Mouse (Mus musculus): Measurements from ENCODE around the gene Olfr394. TPM values are rescaled to one million over a fixed set of nuclear protein-coding genes. Genes with fewer than 3 reads are reported as not detected.

Gene Olfr394
- not detected for polyA plus RNA-seq (2017; shearing (Covaris generic))

GRCm38 (mm10) chr11:73890671-73891070 lies at the start of gene Olfr394:
Gene Olfr394 (minus strand): TSS chr11:73890771.

GRCm38 (mm10) chr11:73936377-73936776 lies 45.8 kb upstream of the Olfr394 start, which contains the start of gene Olfr23:
Gene Olfr23 (plus strand): TSS chr11:73936677.

GRCm38 (mm10) chr11:73909199-73909598 lies 18.6 kb upstream of the Olfr394 start, which contains the start of gene Olfr395:
Gene Olfr395 (minus strand): TSS chr11:73909299.

GRCm38 (mm10) chr11:73851354-73851753 lies 39.2 kb downstream of the Olfr394 start, which contains the start of gene Olfr393:
Gene Olfr393 (minus strand): TSS chr11:73851454.

Other genes with a start within 250 kb of the Olfr394 start
- not detected for gene Zfp735, start 202.0 kb downstream of the Olfr394 start, polyA plus RNA-seq (2017; shearing (Covaris generic))
- gene Olfr389, start 110.1 kb downstream of the Olfr394 start, polyA plus RNA-seq (2017; shearing (Covaris generic)) = not detected
- not detected for gene Olfr390, start 107.8 kb downstream of the Olfr394 start, polyA plus RNA-seq (2017; shearing (Covaris generic))
- not detected for gene Olfr391-ps, start 87.7 kb downstream of the Olfr394 start, polyA plus RNA-seq (2017; shearing (Covaris generic))
- gene Olfr392, start 73.7 kb downstream of the Olfr394 start, polyA plus RNA-seq (2017; shearing (Covaris generic)) = 0.27 TPM
- gene Olfr393, start 39.3 kb downstream of the Olfr394 start, polyA plus RNA-seq (2017; shearing (Covaris generic)) = not detected
- not detected for gene Olfr395, start 18.5 kb upstream of the Olfr394 start, polyA plus RNA-seq (2017; shearing (Covaris generic))
- not detected for gene Olfr23, start 45.9 kb upstream of the Olfr394 start, polyA plus RNA-seq (2017; shearing (Covaris generic))
- gene Olfr397, start 70.0 kb upstream of the Olfr394 start, polyA plus RNA-seq (2017; shearing (Covaris generic)) = not detected
- gene Olfr398, start 99.6 kb upstream of the Olfr394 start, polyA plus RNA-seq (2017; shearing (Covaris generic)) = 0.07 TPM
- not detected for gene Olfr139, start 165.8 kb upstream of the Olfr394 start, polyA plus RNA-seq (2017; shearing (Covaris generic))
- gene Olfr399, start 165.8 kb upstream of the Olfr394 start, polyA plus RNA-seq (2017; shearing (Covaris generic)) = not detected
- gene Zfp616, start 179.2 kb upstream of the Olfr394 start, polyA plus RNA-seq (2017; shearing (Covaris generic)) = not detected
- not detected for gene Olfr401, start 222.9 kb upstream of the Olfr394 start, polyA plus RNA-seq (2017; shearing (Covaris generic))